Mouse (Mus musculus) spleen, adult 2 months (tissue): ENCODE measurements around the gene Zfp422. TPM values are rescaled to one million over a fixed set of nuclear protein-coding genes. Genes with fewer than 3 reads are reported as not detected.

Experiments
- DNase-seq, 2 experiments: peaks; one replicate each; pipeline versions ENCODE4 v3.0.0 to v3.0.0-alpha.2; 2012 to 2021; ENCODE audit warnings: low spot score in 2 of 2, low read depth in 1 of 2
- H3K27ac ChIP-seq: fragments of 200-500 bp; 2 replicates; pipeline ENCODE4 v1.5.1; 2012; ENCODE audit warnings: low read length, inconsistent platforms; ENCODE audit not compliant: insufficient read depth
- H3K27me3 ChIP-seq: fragments of 200-500 bp; 2 replicates; pipeline ENCODE4 v1.6.1; 2012; ENCODE audit warnings: mild to moderate bottlenecking, moderate library complexity, low read length, inconsistent platforms; ENCODE audit not compliant: control insufficient read depth, insufficient read depth
- H3K36me3 ChIP-seq: fragments of 200-500 bp; 2 replicates; pipeline ENCODE4 v1.6.1; 2012; ENCODE audit warnings: mild to moderate bottlenecking, low read length, inconsistent platforms; ENCODE audit not compliant: control insufficient read depth, insufficient read depth
- H3K4me1 ChIP-seq: fragments of 200-500 bp; 2 replicates; pipeline ENCODE4 v1.6.1; 2011; ENCODE audit warnings: inconsistent platforms; ENCODE audit not compliant: control insufficient read depth, insufficient read depth, insufficient read length
- H3K4me3 ChIP-seq: fragments of 200-500 bp; 2 replicates; pipeline ENCODE4 v1.5.1; 2011; ENCODE audit warnings: mild to moderate bottlenecking, inconsistent platforms; ENCODE audit not compliant: insufficient read depth, insufficient read length; ENCODE audit errors: extremely low read depth
- CTCF ChIP-seq: fragments of 200-500 bp; IDR thresholded peaks from 2 replicates; pipeline ENCODE4 v1.5.1; 2011; ENCODE audit warnings: mild to moderate bottlenecking, inconsistent platforms; ENCODE audit not compliant: insufficient read depth, insufficient read length, insufficient replicate concordance; ENCODE audit errors: extremely low read depth
- POLR2A ChIP-seq: fragments of 200-500 bp; IDR thresholded peaks from 2 replicates; pipeline ENCODE4 v1.6.1; 2011; ENCODE audit warnings: low read depth, low read length, inconsistent platforms
- WGBS: fragments of 180-500 bp; shearing (Covaris S2); methylation state at CpG from one replicate; pipeline ENCODE4 v1.1.7; 2018; 5-methylcytosine and 5-hydroxymethylcytosine counted together
- polyA plus RNA-seq: library from polyadenylated mRNA; depleted of rRNA; stranded (reverse); fragments of >200 nt; gene quantifications from 2 replicates; pipeline ENCODE4 v1.2.3, GENCODE M21; 2012; rRNA removed

Zfp422 gene
- polyA plus RNA-seq, 1 experiment, result 7.2 TPM

DNA sequence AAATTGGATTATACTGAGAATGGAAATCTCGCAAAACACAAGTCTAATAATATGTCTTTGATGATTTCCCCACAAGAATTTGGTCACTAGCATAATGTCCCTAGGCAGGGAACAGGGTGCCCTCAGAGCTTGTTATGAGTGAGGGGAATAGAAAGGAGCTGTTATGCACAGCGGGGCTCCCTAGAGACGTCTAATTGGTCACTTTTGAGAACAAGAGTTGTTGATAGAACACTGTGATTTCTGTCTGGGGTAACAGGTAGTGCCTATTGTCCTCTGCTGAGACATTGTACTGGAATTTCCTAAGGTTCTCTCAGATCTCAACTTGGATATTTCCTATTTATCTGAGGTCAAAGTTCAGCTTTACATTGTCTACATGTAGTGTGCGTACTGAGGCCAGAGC is 44.7 kb downstream of the Zfp422 start, which contains the start of gene Olfr215:
Gene Olfr215, minus strand, starts transcription at position 101 of the 400 bp plus-strand sequence.
- 84% methylated on average over 4 of the region's 4 CpGs for WGBS
- DNase-seq, result no peak
- TF ChIP-seq CTCF, result no peak
- TF ChIP-seq POLR2A, result no peak
- Histone ChIP-seq H3K27me3 (no peaks in the 10 kb centered on the region), H3K27ac (no peak within 1 kb of the TSS), H3K4me3 (no peak within 1 kb of the TSS), H3K4me1 (no peaks in the 10 kb centered on the region), H3K36me3 (no peaks in the 10 kb centered on the region)

Other genes with a start within 250 kb of the Zfp422 start
- 2.5 and 2.8 TPM in 2 replicates for gene Alox5, start 167.8 kb downstream of the Zfp422 start, polyA plus RNA-seq
- not detected in 2 replicates for gene Olfr211, start 139.9 kb downstream of the Zfp422 start, polyA plus RNA-seq
- gene Olfr212, start 122.5 kb downstream of the Zfp422 start, polyA plus RNA-seq, result not detected in 2 replicates
- gene Olfr213, start 90.5 kb downstream of the Zfp422 start, polyA plus RNA-seq, result not detected in 2 replicates
- not detected in 2 replicates for gene Gm5580, start 77.9 kb downstream of the Zfp422 start, polyA plus RNA-seq
- not detected in 2 replicates for gene Olfr214, start 74.8 kb downstream of the Zfp422 start, polyA plus RNA-seq
- not detected in 2 replicates for gene Olfr215, start 44.8 kb downstream of the Zfp422 start, polyA plus RNA-seq
- gene Depp1, start 21.6 kb upstream of the Zfp422 start, polyA plus RNA-seq, result 2.5 and 2.6 TPM in 2 replicates
- 19.4 and 23.5 TPM in 2 replicates for gene Rassf4, start 45.0 kb upstream of the Zfp422 start, polyA plus RNA-seq
- 0.01 TPM in 2 replicates for gene Tmem72, start 87.9 kb upstream of the Zfp422 start, polyA plus RNA-seq